13 mouse cellular contexts compared by ENCODE assay signal in genomic region chr1:22386361-22386760, GRCm38 (mm10).
DNase-seq lines count a peak whose midpoint lies in the region; ATAC-seq and TF ChIP-seq lines count a peak whose summit lies in the region.
"Had no signal": no experiment of that assay in that cellular context is flagged by ENCODE, and none has a peak within 500 bp of the region (broad histone marks: within the 10 kb centered on the region; RNA-seq: fewer than 3 reads in every experiment).

No protein-coding gene starts in this region.

- H3K9ac ChIP-seq in heart, adult 2 months (ENCODE audit: low read depth, low read length): no peak overlapping the region
- H3K9ac ChIP-seq in liver, embryonic 14.5 days (replicated peaks): no peak overlapping the region
- no peak overlapping the region for H3K9ac ChIP-seq in liver, embryonic 12.5 days
- H3K9ac ChIP-seq in embryonic facial prominence, embryonic 11.5 days (replicated peaks; ENCODE audit: low read length): no peak overlapping the region

- no peak overlapping the region for H3K27ac ChIP-seq in heart, adult 2 months
- no peak overlapping the region for H3K27ac ChIP-seq in liver, embryonic 14.5 days
- no peak overlapping the region for H3K27ac ChIP-seq in liver, embryonic 12.5 days
- H3K27ac ChIP-seq in embryonic facial prominence, embryonic 11.5 days (replicated peaks; ENCODE audit: low read depth, low read length): no peak overlapping the region
- H3K27ac ChIP-seq: macrophage had no signal

- no peaks in the 10 kb centered on the region for H3K79me2 ChIP-seq in heart, adult 2 months (replicated peaks; ENCODE audit: control insufficient read depth, insufficient read depth, low read length)

- no peak for DNase-seq in heart, adult 2 months
- DNase-seq in heart, adult 11 months: no peak
- DNase-seq in liver, embryonic 14.5 days (ENCODE audit: low read depth in 3 of 3, low spot score in 3 of 3): no peak
- DNase-seq in ES-CJ7 (ENCODE audit: low read depth, low spot score) (peak; percentile 46), adipocyte (ENCODE audit: low spot score) (no peak)
- peak; percentile 32 for DNase-seq in embryonic facial prominence, embryonic 11.5 days (ENCODE audit: low spot score)
- DNase-seq in urinary bladder, postnatal 36 days (ENCODE audit: low spot score in 2 of 2): no peak
- DNase-seq: adrenal gland, postnatal 25 days; cerebellum, adult 8-10 months had no signal

- intact Hi-C loops in heart, adult 2 months (cut with DNase I): loop anchor here (5.0 kb wide), 1 partner anchor 34 kb away; no protein-coding TSS in a partner anchor

- no peaks in the 10 kb centered on the region for H3K27me3 ChIP-seq in heart, adult 2 months (ENCODE audit: control insufficient read depth, insufficient read depth, low read length)
- no peaks in the 10 kb centered on the region for H3K27me3 ChIP-seq in liver, embryonic 14.5 days (ENCODE audit: control insufficient read depth, insufficient read depth, low read length)
- H3K27me3 ChIP-seq in liver, embryonic 12.5 days (replicated peaks): no peaks in the 10 kb centered on the region
- H3K27me3 ChIP-seq in embryonic facial prominence, embryonic 11.5 days (ENCODE audit: control insufficient read depth, insufficient read depth, low read length): no peaks in the 10 kb centered on the region

- no peak overlapping the region for H3K4me2 ChIP-seq in liver, embryonic 14.5 days (ENCODE audit: low read depth)
- H3K4me2 ChIP-seq in liver, embryonic 12.5 days: no peak overlapping the region
- H3K4me2 ChIP-seq in embryonic facial prominence, embryonic 11.5 days (ENCODE audit: low read depth, low read length): no peak overlapping the region
- H3K4me2 ChIP-seq: heart, embryonic 11.5 days had no signal

- no peak overlapping the region for H3K4me3 ChIP-seq in heart, adult 2 months
- H3K4me3 ChIP-seq in liver, embryonic 14.5 days (ENCODE audit: insufficient read depth in 1 of 2, low read depth in 2 of 2, low read length in 2 of 2): no peak overlapping the region
- H3K4me3 ChIP-seq in liver, embryonic 12.5 days: no peak overlapping the region
- H3K4me3 ChIP-seq in embryonic facial prominence, embryonic 11.5 days (ENCODE audit: low read depth, low read length): no peak overlapping the region

- peak; percentile 69 for TF ChIP-seq CTCF in heart, adult 2 months (IDR thresholded peaks at IDR 0.05)
- TF ChIP-seq CTCF in liver, embryonic 14.5 days (IDR thresholded peaks at IDR 0.05; ENCODE audit: low read depth): peak; percentile 28; the same call in 1 of the 2 replicates

- no peaks in the 10 kb centered on the region for H3K9me3 ChIP-seq in liver, embryonic 14.5 days (ENCODE audit: control insufficient read depth, low read length)
- H3K9me3 ChIP-seq in liver, embryonic 12.5 days (replicated peaks): no peaks in the 10 kb centered on the region
- H3K9me3 ChIP-seq in embryonic facial prominence, embryonic 11.5 days (replicated peaks; ENCODE audit: control insufficient read depth, low read length): no peaks in the 10 kb centered on the region

- ATAC-seq in liver, embryonic 14.5 days (ENCODE audit: insufficient read depth): no peak
- no peak for ATAC-seq in liver, embryonic 12.5 days
- no peak for ATAC-seq in embryonic facial prominence, embryonic 11.5 days (replicated peaks; ENCODE audit: insufficient number of reproducible peaks, low FRiP score, low TSS enrichment, low read depth)
- ATAC-seq: inflammation-experienced regulatory T-cells, adult 6 months had no signal

- TF ChIP-seq EP300 in heart, adult 2 months (IDR thresholded peaks at IDR 0.05; ENCODE audit: insufficient read depth, low read depth, low read length): no peak
- no peak for TF ChIP-seq EP300 in liver, embryonic 14.5 days (IDR thresholded peaks at IDR 0.05; ENCODE audit: low read depth)

- TF ChIP-seq POLR2A in heart, adult 2 months (IDR thresholded peaks at IDR 0.05; ENCODE audit: insufficient read depth, low read depth, low read length): no peak

- H3K4me1 ChIP-seq in heart, adult 2 months (ENCODE audit: control insufficient read depth, insufficient read depth, low read length): no peaks in the 10 kb centered on the region
- no peaks in the 10 kb centered on the region for H3K4me1 ChIP-seq in liver, embryonic 14.5 days (replicated peaks; ENCODE audit: control insufficient read depth in 2 of 2, insufficient read depth in 2 of 2, low read length in 1 of 2)
- no peaks in the 10 kb centered on the region for H3K4me1 ChIP-seq in liver, embryonic 12.5 days
- H3K4me1 ChIP-seq in embryonic facial prominence, embryonic 11.5 days (ENCODE audit: control insufficient read depth, insufficient read depth, low read length): no peaks in the 10 kb centered on the region

- 73% methylated on average over 3 of the region's 3 CpGs for WGBS in heart, adult 2 months
- WGBS in liver, embryonic 14.5 days (ENCODE audit: insufficient replicate concordance): 49% methylated on average over 3 of the region's 3 CpGs
- WGBS in liver, embryonic 12.5 days (ENCODE audit: insufficient replicate concordance): 53% methylated on average over 3 of the region's 3 CpGs
- WGBS in embryonic facial prominence, embryonic 11.5 days: 62% methylated on average over 3 of the region's 3 CpGs

- no peaks in the 10 kb centered on the region for H3K36me3 ChIP-seq in heart, adult 2 months (ENCODE audit: control insufficient read depth, insufficient read depth, low read length)
- no peaks in the 10 kb centered on the region for H3K36me3 ChIP-seq in liver, embryonic 14.5 days (replicated peaks; ENCODE audit: control insufficient read depth, insufficient read depth, low read depth)
- H3K36me3 ChIP-seq in liver, embryonic 12.5 days: no peaks in the 10 kb centered on the region
- H3K36me3 ChIP-seq in embryonic facial prominence, embryonic 11.5 days (replicated peaks; ENCODE audit: control insufficient read depth, insufficient read depth, low read depth, low read length): no peaks in the 10 kb centered on the region

Comparison
In these comparisons a context has a peak if more than half of its experiments do, and no peak if none do; other contexts are left out.
1. DNase-seq: peak in ES-CJ7 (single experiment) and embryonic facial prominence, embryonic 11.5 days (single experiment); none in heart, adult 2 months (0 of 2), heart, adult 11 months (single experiment), liver, embryonic 14.5 days (0 of 3), adipocyte (single experiment) and urinary bladder, postnatal 36 days (0 of 2).